Mouse (Mus musculus): ENCODE results near the gene Bcl2l11. TPM values are rescaled to one million over a fixed set of nuclear protein-coding genes. Genes with fewer than 3 reads are reported as not detected.

Gene Bcl2l11
- polyA plus RNA-seq, 1 experiment from 2014 or later: 20.4 TPM

DNA sequence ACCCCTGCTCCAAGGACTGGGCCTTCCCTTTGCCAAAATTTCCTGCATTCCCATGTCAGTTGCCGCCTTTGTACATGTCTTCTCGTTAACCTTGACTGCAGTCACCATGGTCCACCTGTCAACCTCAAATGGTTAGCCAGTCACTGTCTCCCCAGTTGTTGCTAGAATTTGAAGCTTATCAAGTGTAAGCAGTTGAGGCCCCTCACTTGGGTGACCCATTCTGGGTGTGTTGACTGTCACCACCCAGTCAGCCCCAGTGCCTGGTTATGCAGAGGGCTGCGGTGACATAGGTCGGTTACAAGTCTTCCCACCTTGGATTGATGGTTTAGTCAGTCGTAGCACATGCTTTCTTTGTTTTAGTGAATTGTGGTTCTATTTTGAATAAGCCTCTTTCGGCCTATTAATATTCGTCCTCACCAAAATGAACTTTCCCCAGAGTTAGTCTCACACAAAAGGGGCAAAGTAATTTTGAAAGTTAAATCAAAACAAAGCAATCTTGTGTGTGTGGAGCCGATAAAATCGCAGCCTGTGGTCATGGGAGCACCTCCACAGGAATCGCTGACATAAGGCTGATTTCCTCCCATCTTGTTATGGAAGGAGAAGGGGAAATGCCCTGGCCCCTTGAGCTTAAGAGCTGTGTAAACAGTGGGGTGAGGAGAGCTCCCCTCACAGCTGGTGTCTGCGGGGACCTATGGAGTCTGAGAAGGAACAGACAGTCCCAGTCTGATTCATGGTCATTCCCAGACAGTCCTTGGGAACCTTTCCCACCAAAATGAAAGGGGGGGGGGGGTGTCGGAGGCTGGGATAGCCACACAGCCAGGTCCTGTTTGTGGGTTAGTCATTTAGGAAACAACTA lies 30.9 kb downstream of the Bcl2l11 start:
- 57% methylated on average over 12 of the region's 12 CpGs for WGBS

GRCm38 (mm10) chr2:128158734-128159410 lies 33.0 kb downstream of the Bcl2l11 start:
- no peak for ATAC-seq (replicated peaks; ENCODE audit: extremely low read depth, insufficient read depth, low FRiP score)
- Histone ChIP-seq H3K4me3 (ENCODE audit: low read length) (no peak overlapping the region), H3K4me1 (ENCODE audit: control insufficient read depth, insufficient read depth, low read length) (peaks cover 61% of the 10 kb centered on the region), H3K36me3 (ENCODE audit: control insufficient read depth, insufficient read depth) (peaks cover 9% of the 10 kb centered on the region; the same call in 1 of the 2 replicates), H3K27me3 (ENCODE audit: control insufficient read depth, insufficient read depth, low read length) (no peaks in the 10 kb centered on the region), H3K9ac (ENCODE audit: low read length) (no peak overlapping the region), H3K27ac (ENCODE audit: low read length) (0 out of 2 replicates have a peak overlapping the region, but pooled peaks have one; percentile 25), H3K9me3 (replicated peaks; ENCODE audit: control insufficient read depth, low read length) (no peaks in the 10 kb centered on the region), H3K4me2 (ENCODE audit: low read depth, low read length) (no peak overlapping the region)
- 62% methylated on average over 17 of the region's 17 CpGs for WGBS

More for the DNA sequence above, 30.9 kb downstream of the Bcl2l11 start:
- Histone ChIP-seq H3K9ac (ENCODE audit: low read length) (no peak overlapping the region), H3K27me3 (ENCODE audit: control insufficient read depth, insufficient read depth, low read length) (no peaks in the 10 kb centered on the region), H3K9me3 (replicated peaks; ENCODE audit: control insufficient read depth, low read length) (no peaks in the 10 kb centered on the region), H3K27ac (ENCODE audit: low read length) (0 out of 2 replicates have a peak overlapping the region, but pooled peaks have one; percentile 20), H3K4me2 (ENCODE audit: low read depth, low read length) (no peak overlapping the region), H3K36me3 (ENCODE audit: control insufficient read depth, insufficient read depth) (peaks cover 9% of the 10 kb centered on the region; the same call in 1 of the 2 replicates), H3K4me1 (ENCODE audit: control insufficient read depth, insufficient read depth, low read length) (peaks cover 74% of the 10 kb centered on the region), H3K4me3 (ENCODE audit: low read length) (no peak overlapping the region)
- no peak for ATAC-seq (replicated peaks; ENCODE audit: extremely low read depth, insufficient read depth, low FRiP score)

GRCm38 (mm10) chr2:128159619-128160125 lies 33.8 kb downstream of the Bcl2l11 start:
- ATAC-seq (replicated peaks; ENCODE audit: extremely low read depth, insufficient read depth, low FRiP score): no peak
- H3K9ac ChIP-seq (ENCODE audit: low read length): no peak overlapping the region
- no peak overlapping the region for H3K4me2 ChIP-seq (ENCODE audit: low read depth, low read length)
- WGBS: 54% methylated on average over 7 of the region's 7 CpGs
- H3K4me1 ChIP-seq (ENCODE audit: control insufficient read depth, insufficient read depth, low read length): peaks cover 56% of the 10 kb centered on the region
- no peak overlapping the region for H3K4me3 ChIP-seq (ENCODE audit: low read length)
- H3K27ac ChIP-seq (ENCODE audit: low read length): no peak overlapping the region
- H3K9me3 ChIP-seq (replicated peaks; ENCODE audit: control insufficient read depth, low read length): no peaks in the 10 kb centered on the region
- peaks cover 9% of the 10 kb centered on the region; the same call in 1 of the 2 replicates for H3K36me3 ChIP-seq (ENCODE audit: control insufficient read depth, insufficient read depth)
- no peaks in the 10 kb centered on the region for H3K27me3 ChIP-seq (ENCODE audit: control insufficient read depth, insufficient read depth, low read length)

- ATAC-seq (replicated peaks; ENCODE audit: extremely low read depth, insufficient read depth, low FRiP score): no peak
- Histone ChIP-seq H3K4me1 (ENCODE audit: control insufficient read depth, insufficient read depth, low read length) (peaks cover 43% of the 10 kb centered on the region), H3K27me3 (ENCODE audit: control insufficient read depth, insufficient read depth, low read length) (no peaks in the 10 kb centered on the region), H3K9me3 (replicated peaks; ENCODE audit: control insufficient read depth, low read length) (no peaks in the 10 kb centered on the region), H3K27ac (ENCODE audit: low read length) (no peak overlapping the region), H3K36me3 (ENCODE audit: control insufficient read depth, insufficient read depth) (peaks cover 9% of the 10 kb centered on the region; the same call in 1 of the 2 replicates), H3K4me3 (ENCODE audit: low read length) (no peak overlapping the region), H3K4me2 (ENCODE audit: low read depth, low read length) (no peak overlapping the region), H3K9ac (ENCODE audit: low read length) (no peak overlapping the region)
- WGBS: 54% methylated on average over 8 of the region's 8 CpGs
These were observed 37.3 kb downstream of the Bcl2l11 start for GRCm38 (mm10) chr2:128163177-128163576.

DNA sequence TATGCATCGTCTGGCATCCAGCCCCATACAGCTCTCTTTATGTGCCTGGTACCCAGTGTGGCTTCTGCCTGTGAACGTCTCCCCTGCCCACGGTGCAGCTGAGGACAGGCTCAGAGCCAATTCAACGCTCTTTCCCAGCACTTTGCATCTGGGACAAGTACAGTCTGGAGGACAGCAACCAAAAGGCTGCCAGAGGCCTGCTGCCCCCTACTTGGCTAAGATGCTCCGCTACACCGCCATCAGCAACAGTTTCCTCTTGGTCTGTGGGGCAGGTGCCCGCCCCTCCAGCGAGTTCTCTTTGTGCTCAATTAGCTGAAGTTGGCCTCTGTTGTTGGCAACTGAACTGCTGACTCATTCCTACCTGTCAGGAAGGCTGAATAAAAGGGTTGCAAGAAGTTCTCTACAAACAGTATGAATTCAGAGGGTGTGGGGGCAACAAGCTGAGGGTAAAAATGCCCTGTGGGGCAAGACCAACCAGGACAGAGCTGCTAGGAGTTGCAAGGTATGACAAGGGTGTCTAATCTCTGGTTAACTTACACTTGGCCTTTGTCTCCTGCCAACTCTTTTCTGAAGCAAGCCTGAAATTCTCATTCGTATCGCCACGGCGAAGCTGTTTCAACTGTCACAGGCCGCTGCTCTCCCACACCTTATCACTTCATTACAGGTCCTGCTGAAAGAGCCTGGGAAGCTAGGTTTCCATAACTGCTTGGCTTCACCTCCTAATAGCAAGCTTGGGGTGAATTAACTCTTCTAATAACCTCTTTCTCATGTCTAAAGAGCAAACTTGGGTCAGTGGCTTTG lies 41.0 kb downstream of the Bcl2l11 start:
- no peaks in the 10 kb centered on the region for H3K9me3 ChIP-seq (replicated peaks; ENCODE audit: control insufficient read depth, low read length)
- ATAC-seq (replicated peaks; ENCODE audit: extremely low read depth, insufficient read depth, low FRiP score): 0 out of 2 replicates have a peak, but pooled peaks have one; percentile 34
- H3K4me3 ChIP-seq (ENCODE audit: low read length): no peak overlapping the region
- no peaks in the 10 kb centered on the region for H3K27me3 ChIP-seq (ENCODE audit: control insufficient read depth, insufficient read depth, low read length)
- 0 out of 2 replicates have a peak overlapping the region, but pooled peaks have one; percentile 1 for H3K9ac ChIP-seq (ENCODE audit: low read length)
- peaks cover 21% of the 10 kb centered on the region for H3K4me1 ChIP-seq (ENCODE audit: control insufficient read depth, insufficient read depth, low read length)
- H3K27ac ChIP-seq (ENCODE audit: low read length): peak overlapping the region; percentile 17
- H3K4me2 ChIP-seq (ENCODE audit: low read depth, low read length): no peak overlapping the region
- H3K36me3 ChIP-seq (ENCODE audit: control insufficient read depth, insufficient read depth): no peaks in the 10 kb centered on the region
- 37% methylated on average over 13 of the region's 13 CpGs for WGBS

DNA sequence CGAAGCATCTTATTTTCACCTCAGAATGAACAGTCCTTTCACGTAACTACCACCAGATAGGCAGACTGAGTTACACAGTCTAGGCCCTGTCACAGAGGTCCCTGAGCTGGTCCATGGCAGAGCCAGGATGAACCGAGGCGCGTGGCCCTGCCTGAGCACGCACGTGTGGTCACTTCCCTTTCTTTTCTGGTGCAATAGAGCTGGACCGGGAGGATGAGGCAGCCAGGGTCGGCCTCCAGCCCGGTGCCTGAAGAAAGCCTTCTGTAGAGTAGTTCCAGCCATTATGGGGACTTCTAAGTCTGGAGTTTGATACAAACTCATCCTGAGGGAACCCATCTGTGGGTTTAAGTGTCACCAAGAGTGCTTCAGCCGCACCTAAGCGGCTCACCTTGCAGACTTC lies 42.1 kb downstream of the Bcl2l11 start:
- Histone ChIP-seq H3K36me3 (ENCODE audit: control insufficient read depth, insufficient read depth) (no peaks in the 10 kb centered on the region), H3K27ac (ENCODE audit: low read length) (no peak overlapping the region), H3K27me3 (ENCODE audit: control insufficient read depth, insufficient read depth, low read length) (no peaks in the 10 kb centered on the region), H3K9ac (ENCODE audit: low read length) (no peak overlapping the region), H3K4me2 (ENCODE audit: low read depth, low read length) (no peak overlapping the region), H3K4me1 (ENCODE audit: control insufficient read depth, insufficient read depth, low read length) (peaks cover 21% of the 10 kb centered on the region), H3K4me3 (ENCODE audit: low read length) (no peak overlapping the region), H3K9me3 (replicated peaks; ENCODE audit: control insufficient read depth, low read length) (no peaks in the 10 kb centered on the region)
- WGBS: 88% methylated on average over 12 of the region's 12 CpGs
- no peak for ATAC-seq (replicated peaks; ENCODE audit: extremely low read depth, insufficient read depth, low FRiP score)

GRCm38 (mm10) chr2:128169486-128169885 lies 43.6 kb downstream of the Bcl2l11 start:
- 68% methylated on average over 5 of the region's 5 CpGs for WGBS
- no peaks in the 10 kb centered on the region for H3K36me3 ChIP-seq (ENCODE audit: control insufficient read depth, insufficient read depth)

GRCm38 (mm10) chr2:128169972-128170371 lies 44.1 kb downstream of the Bcl2l11 start:
- no peak for ATAC-seq (replicated peaks; ENCODE audit: extremely low read depth, insufficient read depth, low FRiP score)
- H3K9me3 ChIP-seq (replicated peaks; ENCODE audit: control insufficient read depth, low read length): no peaks in the 10 kb centered on the region
- H3K4me2 ChIP-seq (ENCODE audit: low read depth, low read length): no peak overlapping the region
- H3K4me3 ChIP-seq (ENCODE audit: low read length): no peak overlapping the region
- H3K4me1 ChIP-seq (ENCODE audit: control insufficient read depth, insufficient read depth, low read length): peaks cover 20% of the 10 kb centered on the region
- no peaks in the 10 kb centered on the region for H3K36me3 ChIP-seq (ENCODE audit: control insufficient read depth, insufficient read depth)
- no peak overlapping the region for H3K27ac ChIP-seq (ENCODE audit: low read length)
- 48% methylated on average over 11 of the region's 11 CpGs for WGBS
- H3K9ac ChIP-seq (ENCODE audit: low read length): no peak overlapping the region
- H3K27me3 ChIP-seq (ENCODE audit: control insufficient read depth, insufficient read depth, low read length): no peaks in the 10 kb centered on the region

More at GRCm38 (mm10) chr2:128169486-128169885, 43.6 kb downstream of the Bcl2l11 start:
- H3K4me2 ChIP-seq (ENCODE audit: low read depth, low read length): no peak overlapping the region
- H3K9me3 ChIP-seq (replicated peaks; ENCODE audit: control insufficient read depth, low read length): no peaks in the 10 kb centered on the region
- H3K4me1 ChIP-seq (ENCODE audit: control insufficient read depth, insufficient read depth, low read length): peaks cover 19% of the 10 kb centered on the region
- H3K9ac ChIP-seq (ENCODE audit: low read length): no peak overlapping the region
- no peak for ATAC-seq (replicated peaks; ENCODE audit: extremely low read depth, insufficient read depth, low FRiP score)
- no peaks in the 10 kb centered on the region for H3K27me3 ChIP-seq (ENCODE audit: control insufficient read depth, insufficient read depth, low read length)
- H3K4me3 ChIP-seq (ENCODE audit: low read length): no peak overlapping the region
- H3K27ac ChIP-seq (ENCODE audit: low read length): no peak overlapping the region

Measured in heart, embryonic 16.5 days (tissue).